Mouse (Mus musculus) neural tube, embryonic 12.5 days (tissue): ENCODE results near the gene Gm12886. TPM values are rescaled to one million over a fixed set of nuclear protein-coding genes. Genes with fewer than 3 reads are reported as not detected.

Experiments used
- ATAC-seq: fragments of 200-750 bp; cut with Nextera tagmentation; 2 replicates; pipeline ENCODE4 v1.8.0; 2017; ENCODE audit warnings: low read depth, mild to moderate bottlenecking, moderate TSS enrichment, moderate library complexity; ENCODE audit not compliant: low FRiP score
- H3K27ac ChIP-seq: fragments of 300-500 bp; sonication (generic); 2 replicates; pipeline ENCODE4 v1.5.1; 2016
- H3K27me3 ChIP-seq: fragments of 300-500 bp; sonication (generic); replicated peaks from 2 replicates; pipeline ENCODE4 v1.6.1; 2016; ENCODE audit warnings: mild to moderate bottlenecking
- H3K36me3 ChIP-seq: fragments of 300-500 bp; sonication (generic); 2 replicates; pipeline ENCODE4 v1.6.1; 2016; ENCODE audit warnings: mild to moderate bottlenecking
- H3K4me1 ChIP-seq: fragments of 300-500 bp; sonication (generic); 2 replicates; pipeline ENCODE4 v1.6.1; 2016
- H3K4me2 ChIP-seq: fragments of 300-500 bp; sonication (generic); replicated peaks from 2 replicates; pipeline ENCODE4 v1.6.1; 2016; ENCODE audit warnings: mild to moderate bottlenecking
- H3K4me3 ChIP-seq: fragments of 300-500 bp; sonication (generic); 2 replicates; pipeline ENCODE4 v1.5.1; 2016
- H3K9ac ChIP-seq: fragments of 300-500 bp; sonication (generic); 2 replicates; pipeline ENCODE4 v1.6.1; 2016; ENCODE audit warnings: mild to moderate bottlenecking
- H3K9me3 ChIP-seq: fragments of 300-500 bp; sonication (generic); 2 replicates; pipeline ENCODE4 v1.6.1; 2016; ENCODE audit warnings: mild to moderate bottlenecking
- WGBS: fragments of 180-500 bp; shearing (Covaris S2); methylation state at CpG from one replicate; pipeline ENCODE4 v1.1.7; 2016; 5-methylcytosine and 5-hydroxymethylcytosine counted together
- polyA plus RNA-seq: library from polyadenylated mRNA; unstranded; fragments of >200 nt; fragmentation: Nextera tagmentation; extraction: Ambion mirVana; gene quantifications from 2 replicates; pipeline ENCODE4 v1.2.1, GENCODE M21; 2016

The Gm12886 gene
- polyA plus RNA-seq = not detected in 2 replicates

GRCm38 (mm10) chr4:121422999-121423398, at the start of gene Gm12886:
Gene Gm12886 (minus strand): TSS chr4:121423099.
- 64% methylated on average over 3 of the region's 3 CpGs for WGBS
- Histone ChIP-seq H3K4me1 (no peaks in the 10 kb centered on the region), H3K9me3 (peaks cover 60% of the 10 kb centered on the region), H3K27me3 (no peaks in the 10 kb centered on the region), H3K4me2 (no peak within 1 kb of the TSS), H3K27ac (no peak within 1 kb of the TSS), H3K36me3 (no peaks in the 10 kb centered on the region), H3K9ac (no peak within 1 kb of the TSS), H3K4me3 (no peak within 1 kb of the TSS)
- ATAC-seq = no peak

Other genes with a start within 250 kb of the Gm12886 start
- 34.4 and 34.8 TPM in 2 replicates for gene Rlf, start 208.0 kb downstream of the Gm12886 start, polyA plus RNA-seq
- gene Gm12888, start 98.2 kb downstream of the Gm12886 start, polyA plus RNA-seq = not detected in 2 replicates
- not detected in 2 replicates for gene Gm12887, start 199.0 kb upstream of the Gm12886 start, polyA plus RNA-seq